Mouse (Mus musculus) stomach, embryonic 16.5 days (tissue): Measurements from ENCODE around the gene Surf1. TPM values are rescaled to one million over a fixed set of nuclear protein-coding genes. Genes with fewer than 3 reads are reported as not detected.
"Not testable (repeated sequence)": the region's sequence is repeated elsewhere in the genome, so short reads cannot be mapped to it uniquely, and the experiment has no call there.

ENCODE experiments used
- ATAC-seq: fragments of 200-750 bp; cut with Nextera tagmentation; 2 replicates; pipeline ENCODE4 v1.8.0; 2017; ENCODE audit warnings: moderate number of reproducible peaks, moderate TSS enrichment; ENCODE audit not compliant: insufficient read depth, low FRiP score
- H3K27ac ChIP-seq: fragments of 300-500 bp; sonication (generic); 2 replicates; pipeline ENCODE4 v1.5.1; 2014; ENCODE audit warnings: low read length
- H3K27me3 ChIP-seq: fragments of 300-500 bp; sonication (generic); 2 replicates; pipeline ENCODE4 v1.6.1; 2014; ENCODE audit warnings: low read length, control low read depth, mixed read lengths; ENCODE audit not compliant: control insufficient read depth, insufficient read depth
- H3K36me3 ChIP-seq: fragments of 300-500 bp; sonication (generic); 2 replicates; pipeline ENCODE4 v1.6.1; 2014; ENCODE audit warnings: low read length; ENCODE audit not compliant: control insufficient read depth, insufficient read depth
- H3K4me1 ChIP-seq: fragments of 300-500 bp; sonication (generic); 2 replicates; pipeline ENCODE4 v1.6.1; 2014; ENCODE audit warnings: low read length, control low read depth, mixed read lengths; ENCODE audit not compliant: control insufficient read depth, insufficient read depth
- H3K4me2 ChIP-seq: fragments of 300-500 bp; sonication (generic); 2 replicates; pipeline ENCODE4 v1.6.1; 2014; ENCODE audit warnings: low read depth, low read length, mixed read lengths
- H3K4me3 ChIP-seq: fragments of 300-500 bp; sonication (generic); replicated peaks from 2 replicates; pipeline ENCODE4 v1.5.1; 2014; ENCODE audit warnings: mild to moderate bottlenecking, low read length
- H3K9ac ChIP-seq: fragments of 300-500 bp; sonication (generic); 2 replicates; pipeline ENCODE4 v1.6.1; 2014; ENCODE audit warnings: low read length
- H3K9me3 ChIP-seq: fragments of 300-500 bp; sonication (generic); replicated peaks from 2 replicates; pipeline ENCODE4 v1.6.1; 2016; ENCODE audit warnings: low read length, control low read depth; ENCODE audit not compliant: control insufficient read depth
- WGBS: fragments of 180-500 bp; shearing (Covaris S2); extraction: QIAGEN DNeasy Blood & Tissue Kit; methylation state at CpG from one replicate; pipeline ENCODE4 v1.1.7; 2014; 5-methylcytosine and 5-hydroxymethylcytosine counted together
- polyA plus RNA-seq: library from polyadenylated mRNA; unstranded; fragments of >200 nt; fragmentation: Nextera tagmentation; extraction: Ambion mirVana; gene quantifications from 2 replicates; pipeline ENCODE4 v1.2.1, GENCODE M21; 2015

Gene Surf1
- polyA plus RNA-seq, 1 experiment from 2014 or later, result 59.9 TPM

DNA sequence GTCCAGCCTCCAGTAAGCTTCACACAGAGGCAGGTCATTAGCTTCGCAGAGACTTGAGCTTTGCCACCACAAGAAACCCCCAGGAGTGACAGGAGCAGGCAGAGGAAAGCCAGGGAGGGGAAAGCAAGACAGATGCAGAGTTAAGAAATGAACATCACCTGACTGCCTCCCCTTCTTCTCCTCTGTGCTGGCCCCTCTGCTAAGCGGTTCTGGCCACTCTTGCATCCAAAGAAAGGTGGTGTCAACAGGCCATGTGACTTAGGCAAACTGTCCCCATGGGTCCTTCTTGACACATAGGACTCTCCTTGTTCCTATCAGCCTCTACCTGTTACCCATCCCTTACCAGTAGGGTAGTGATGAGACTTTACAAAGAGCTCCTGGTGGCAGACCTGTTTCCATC lies 10.4 kb downstream of the Surf1 start:
- Histone ChIP-seq H3K9me3 (no peaks in the 10 kb centered on the region), H3K4me2 (no peak overlapping the region), H3K4me1 (peaks cover 34% of the 10 kb centered on the region), H3K36me3 (peaks cover 14% of the 10 kb centered on the region; the same call in 1 of the 2 replicates), H3K27me3 (no peaks in the 10 kb centered on the region), H3K9ac (no peak overlapping the region), H3K27ac (no peak overlapping the region), H3K4me3 (no peak overlapping the region)
- ATAC-seq, result no peak
- WGBS, result 93% methylated on average over 2 of the region's 2 CpGs

DNA sequence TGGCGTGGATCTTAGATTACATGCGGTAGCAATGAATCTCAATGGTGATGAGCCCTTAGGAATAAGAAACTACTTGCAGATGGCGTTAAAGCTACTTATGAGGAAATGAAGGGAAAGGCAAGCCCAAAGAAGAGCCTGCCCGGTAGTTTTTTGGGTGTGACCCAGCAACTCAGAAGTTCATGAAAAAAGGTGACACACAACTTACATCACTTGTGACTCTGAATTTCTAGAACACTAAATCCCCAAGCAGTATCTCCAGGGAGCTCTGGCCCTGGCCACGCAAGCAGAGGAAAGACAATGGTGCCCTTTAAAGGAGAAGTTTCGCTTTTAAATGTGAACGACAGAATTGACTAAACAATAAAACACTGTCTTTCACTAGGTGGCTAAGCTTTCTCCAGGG lies 13.0 kb downstream of the Surf1 start:
- ATAC-seq, result no peak
- peak overlapping the region; percentile 86 for H3K27ac ChIP-seq
- peaks cover 27% of the 10 kb centered on the region for H3K36me3 ChIP-seq
- peaks cover 27% of the 10 kb centered on the region for H3K4me1 ChIP-seq
- H3K9ac ChIP-seq, result peak overlapping the region; percentile 92
- peak overlapping the region; percentile 78 for H3K4me3 ChIP-seq
- peak overlapping the region; percentile 71 for H3K4me2 ChIP-seq
- 12% methylated on average over 7 of the region's 7 CpGs for WGBS
- H3K27me3 ChIP-seq, result no peaks in the 10 kb centered on the region
- H3K9me3 ChIP-seq, result no peaks in the 10 kb centered on the region

DNA sequence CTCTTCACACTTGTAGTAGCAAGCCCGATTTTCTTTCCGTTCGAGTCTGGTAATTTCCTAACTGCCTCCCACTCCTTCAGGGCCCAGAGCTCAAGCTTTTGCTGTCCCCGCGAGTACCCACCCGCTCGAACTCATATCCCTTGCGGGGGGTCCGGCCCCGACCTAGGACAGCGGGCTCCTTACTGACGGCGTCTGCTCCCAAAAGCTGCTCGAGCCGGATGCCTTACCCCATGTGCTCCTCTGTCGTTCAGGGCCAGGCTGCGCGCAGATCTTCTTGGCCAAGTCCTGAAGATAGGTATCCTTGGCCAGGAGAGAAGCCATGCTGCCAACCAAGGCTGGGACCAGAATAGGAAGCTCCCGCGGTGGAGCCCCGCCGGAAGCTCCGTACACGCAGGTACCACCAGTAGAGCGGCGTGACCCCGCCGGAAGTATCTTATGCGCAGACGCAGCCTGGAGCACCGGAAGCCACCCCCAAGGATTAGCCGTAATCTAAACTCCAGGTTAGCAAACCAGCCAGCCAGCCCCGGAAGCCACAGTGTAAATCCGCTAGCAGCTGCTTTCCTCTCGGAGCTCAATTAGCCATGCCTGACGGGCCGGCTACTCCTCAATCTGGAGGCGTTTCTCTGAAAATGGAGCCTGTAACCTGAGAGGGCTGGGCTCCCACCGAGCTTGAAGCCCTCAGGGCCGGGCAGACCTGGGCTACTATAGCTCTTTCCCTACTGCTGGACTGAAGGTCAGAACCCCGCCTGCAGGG lies 13.7 kb downstream of the Surf1 start, which contains the start of gene Surf6:
TSS of gene Surf6 (minus strand) at position 413 of the 754 bp plus-strand sequence.
- peak within 1 kb of the TSS; percentile 86 for H3K27ac ChIP-seq
- ATAC-seq, result peak; percentile 96
- under 1% methylated on average over 41 of the region's 41 CpGs for WGBS

GRCm38 (mm10) chr2:26901834-26902400 lies 14.4 kb downstream of the Surf1 start:
- Histone ChIP-seq H3K4me2 (peak overlapping the region; percentile 71), H3K36me3 (peaks cover 31% of the 10 kb centered on the region), H3K9ac (peak overlapping the region; percentile 92), H3K27ac (peak overlapping the region; percentile 77; the same call in 1 of the 2 replicates), H3K9me3 (no peaks in the 10 kb centered on the region), H3K4me1 (peaks cover 24% of the 10 kb centered on the region), H3K27me3 (no peaks in the 10 kb centered on the region), H3K4me3 (peak overlapping the region; percentile 78)
- 7% methylated on average over 7 of the region's 7 CpGs for WGBS
- no peak for ATAC-seq

More for the DNA sequence above, 13.7 kb downstream of the Surf1 start, which contains the start of gene Surf6:
- Histone ChIP-seq H3K4me3 (peak within 1 kb of the TSS; percentile 78), H3K27me3 (no peaks in the 10 kb centered on the region), H3K4me2 (peak within 1 kb of the TSS; percentile 71), H3K36me3 (peaks cover 27% of the 10 kb centered on the region), H3K4me1 (peaks cover 24% of the 10 kb centered on the region), H3K9ac (peak within 1 kb of the TSS; percentile 92), H3K9me3 (no peaks in the 10 kb centered on the region)

DNA sequence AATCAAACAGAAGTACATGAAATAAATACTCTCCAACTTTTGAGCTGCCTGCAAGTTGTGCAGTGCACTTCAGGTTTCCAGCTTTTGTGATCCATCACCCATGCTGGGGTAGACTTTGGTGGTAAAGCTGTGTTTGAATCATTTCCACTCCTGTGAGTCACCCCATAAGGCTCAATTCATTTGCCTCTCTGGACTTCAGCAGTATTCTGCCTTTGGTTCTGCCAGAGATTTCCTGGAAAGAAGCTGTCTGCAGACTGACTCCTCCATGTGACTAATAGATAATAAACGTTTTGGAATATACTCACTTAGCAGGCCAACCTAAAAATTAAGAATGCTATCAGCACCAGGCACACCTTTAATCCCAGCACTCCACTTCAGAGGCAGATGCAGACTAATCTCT lies 15.6 kb downstream of the Surf1 start:
- Histone ChIP-seq H3K4me3 (no peak overlapping the region), H3K4me1 (peaks cover 24% of the 10 kb centered on the region), H3K27ac (no peak overlapping the region), H3K4me2 (no peak overlapping the region), H3K9me3 (no peaks in the 10 kb centered on the region), H3K9ac (no peak overlapping the region), H3K36me3 (peaks cover 35% of the 10 kb centered on the region), H3K27me3 (no peaks in the 10 kb centered on the region)
- ATAC-seq, result no peak
- WGBS, result 56% methylated on average over 1 of the region's 1 CpGs

GRCm38 (mm10) chr2:26895898-26896297 lies 20.4 kb downstream of the Surf1 start:
- H3K36me3 ChIP-seq, result peaks cover 48% of the 10 kb centered on the region
- H3K9me3 ChIP-seq, result no peaks in the 10 kb centered on the region
- no peak overlapping the region for H3K4me3 ChIP-seq
- WGBS, result 90% methylated on average over 4 of the region's 4 CpGs
- no peak overlapping the region for H3K4me2 ChIP-seq
- no peak for ATAC-seq
- no peak overlapping the region for H3K27ac ChIP-seq
- no peaks in the 10 kb centered on the region for H3K27me3 ChIP-seq
- peaks cover 2% of the 10 kb centered on the region; the same call in 1 of the 2 replicates for H3K4me1 ChIP-seq
- no peak overlapping the region for H3K9ac ChIP-seq

- H3K27me3 ChIP-seq, H3K4me2 ChIP-seq, H3K36me3 ChIP-seq, H3K4me1 ChIP-seq, ATAC-seq, H3K27ac ChIP-seq, H3K9me3 ChIP-seq, H3K4me3 ChIP-seq, H3K9ac ChIP-seq: not testable (repeated sequence)
- WGBS, result 76% methylated on average over 4 of the region's 4 CpGs
Observed at GRCm38 (mm10) chr2:26886170-26886569, 30.2 kb downstream of the Surf1 start.

DNA sequence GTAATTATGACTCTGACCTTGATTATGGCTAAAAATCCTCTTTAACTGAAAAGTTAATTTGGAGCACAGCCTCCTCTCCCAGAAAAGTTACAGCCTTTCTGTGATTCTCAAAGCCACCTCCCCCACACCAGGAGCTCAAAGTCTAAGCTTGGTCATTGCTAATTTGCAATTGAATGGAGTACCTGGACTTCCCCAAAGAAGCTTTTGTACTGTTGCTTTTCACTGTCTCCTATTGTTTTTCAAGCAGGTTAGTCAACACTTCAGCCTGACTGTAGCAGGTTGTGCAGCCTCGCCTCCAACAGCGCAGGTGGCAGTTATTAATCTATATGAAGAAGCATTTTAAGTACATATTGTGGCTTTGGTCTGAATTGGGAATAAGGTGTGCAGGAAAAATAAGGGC lies 30.8 kb downstream of the Surf1 start:
- not testable (repeated sequence) for ATAC-seq

DNA sequence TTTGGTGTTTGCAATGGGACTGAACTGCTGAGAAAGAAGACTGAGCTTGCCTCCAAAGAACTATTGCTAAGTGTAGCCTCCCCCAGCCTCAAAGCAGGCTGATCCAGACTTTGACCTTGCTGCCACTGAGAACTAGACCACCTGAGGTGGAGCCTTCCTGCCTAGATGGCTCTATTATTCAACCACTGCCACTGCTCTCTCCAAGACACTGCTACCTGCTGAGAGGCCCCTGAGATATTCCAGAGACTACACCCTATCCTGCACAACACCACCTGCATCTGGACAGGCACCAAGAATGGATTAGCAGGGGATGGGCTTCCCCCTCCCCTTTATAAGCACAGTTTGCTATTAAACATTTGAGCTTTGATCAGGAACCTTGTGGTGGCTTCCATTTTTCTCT lies 37.8 kb downstream of the Surf1 start:
- no peaks in the 10 kb centered on the region for H3K27me3 ChIP-seq
- no peaks in the 10 kb centered on the region for H3K4me1 ChIP-seq
- H3K27ac ChIP-seq, result no peak overlapping the region
- H3K9ac ChIP-seq, result no peak overlapping the region
- H3K4me3 ChIP-seq, result no peak overlapping the region
- no peaks in the 10 kb centered on the region for H3K36me3 ChIP-seq
- H3K9me3 ChIP-seq, result no peaks in the 10 kb centered on the region; the same call in 1 of the 2 replicates
- no peak for ATAC-seq
- no peak overlapping the region for H3K4me2 ChIP-seq

More for the DNA sequence above, 30.8 kb downstream of the Surf1 start:
- H3K9me3 ChIP-seq, H3K9ac ChIP-seq, H3K36me3 ChIP-seq, H3K27me3 ChIP-seq, H3K4me3 ChIP-seq, H3K4me1 ChIP-seq, H3K27ac ChIP-seq, H3K4me2 ChIP-seq: not testable (repeated sequence)
- 88% methylated on average over 2 of the region's 2 CpGs for WGBS
